13 mouse cellular contexts compared by ENCODE assay signal in the genomic region with DNA sequence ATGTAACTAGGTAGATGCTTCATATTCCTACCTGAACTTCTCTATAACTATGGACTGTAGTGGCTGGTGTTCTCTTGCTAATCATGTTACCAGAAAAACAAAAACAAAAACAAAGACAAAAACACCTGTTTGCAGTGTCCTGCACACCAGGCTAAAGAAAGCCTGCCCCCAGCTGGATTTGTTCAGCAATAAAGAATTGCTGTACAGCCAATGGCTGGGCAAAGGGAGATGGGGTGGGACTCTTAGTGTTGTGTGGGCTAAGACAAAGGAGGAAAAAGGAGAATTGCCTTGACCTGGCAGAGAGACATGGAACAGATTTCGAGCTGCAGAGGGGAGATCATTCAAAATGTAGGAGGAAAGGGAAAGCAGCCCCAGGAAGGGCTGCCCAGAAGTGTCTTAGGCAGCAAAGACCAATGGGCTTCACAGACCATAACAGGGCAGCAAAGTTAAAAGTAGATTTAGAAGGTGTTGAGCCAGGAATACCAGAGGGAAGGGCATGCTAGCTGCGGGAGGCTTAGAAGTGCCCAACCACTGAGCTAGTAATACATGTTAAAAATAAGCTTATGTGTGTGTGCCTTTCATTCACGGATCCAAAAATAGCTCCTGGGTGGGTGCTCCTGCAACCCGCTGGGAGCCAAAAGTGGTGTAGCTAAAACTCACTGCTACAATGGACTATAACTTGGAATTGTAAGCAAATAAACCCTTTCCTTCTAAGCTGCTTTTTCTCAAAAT. TPM values are rescaled to one million over a fixed set of nuclear protein-coding genes. Genes with fewer than 3 reads are reported as not detected.
DNase-seq lines count a peak whose midpoint lies in the region; ATAC-seq and TF ChIP-seq lines count a peak whose summit lies in the region.
"Had no signal": no experiment of that assay in that cellular context is flagged by ENCODE, and none has a peak within 500 bp of the region (broad histone marks: within the 10 kb centered on the region; RNA-seq: fewer than 3 reads in every experiment).

No protein-coding gene starts in this region.

- ATAC-seq in heart, embryonic 13.5 days (ENCODE audit: extremely low read depth, insufficient number of reproducible peaks, low FRiP score, low TSS enrichment): no peak; the same call in 1 of the 2 replicates
- no peak for ATAC-seq in stomach, postnatal 0 days (ENCODE audit: low FRiP score, low TSS enrichment)
- ATAC-seq: intestine, embryonic 16.5 days had no signal

- no peak for TF ChIP-seq CTCF in kidney, adult 2 months (conservative IDR thresholded peaks at IDR 0.05; ENCODE audit: insufficient read depth, insufficient read length, low read depth, low read length)
- peak; percentile 30 for TF ChIP-seq CTCF in stomach, postnatal 0 days (IDR thresholded peaks at IDR 0.05; ENCODE audit: low read depth)

- H3K27ac ChIP-seq in kidney, adult 2 months (ENCODE audit: insufficient read depth, low read depth, low read length): no peak overlapping the region
- peak overlapping the region; percentile 89 for H3K27ac ChIP-seq in heart, embryonic 13.5 days (replicated peaks)
- H3K27ac ChIP-seq in stomach, postnatal 0 days (replicated peaks): no peak overlapping the region
- H3K27ac ChIP-seq: forebrain, embryonic 10.5 days; liver, embryonic 14.5 days had no signal

- H3K9ac ChIP-seq in heart, embryonic 13.5 days: no peak overlapping the region
- H3K9ac ChIP-seq in stomach, postnatal 0 days (ENCODE audit: low read length): no peak overlapping the region
- H3K9ac ChIP-seq: liver, embryonic 14.5 days had no signal

- TF ChIP-seq POLR2A in kidney, adult 2 months (IDR thresholded peaks at IDR 0.05; ENCODE audit: low read depth, low read length): no peak

- no peak overlapping the region for H3K4me3 ChIP-seq in kidney, adult 2 months (ENCODE audit: insufficient read depth, low read depth, low read length)
- H3K4me3 ChIP-seq in heart, embryonic 13.5 days: 0 out of 2 replicates have a peak overlapping the region, but pooled peaks have one; percentile 8
- no peak overlapping the region for H3K4me3 ChIP-seq in stomach, postnatal 0 days (ENCODE audit: low read depth, low read length)
- H3K4me3 ChIP-seq: forebrain, embryonic 10.5 days had no signal

- no peaks in the 10 kb centered on the region for H3K4me1 ChIP-seq in kidney, adult 2 months (ENCODE audit: control insufficient read depth, insufficient read depth, low read length)
- H3K4me1 ChIP-seq in heart, embryonic 13.5 days: peaks cover 4% of the 10 kb centered on the region; the same call in 1 of the 2 replicates
- no peaks in the 10 kb centered on the region for H3K4me1 ChIP-seq in stomach, postnatal 0 days (replicated peaks; ENCODE audit: control insufficient read depth, insufficient read depth)
- H3K4me1 ChIP-seq: forebrain, embryonic 10.5 days had no signal

- no peaks in the 10 kb centered on the region for H3K36me3 ChIP-seq in kidney, adult 2 months (ENCODE audit: control insufficient read depth, insufficient read depth, low read length)
- no peaks in the 10 kb centered on the region for H3K36me3 ChIP-seq in heart, embryonic 13.5 days
- no peaks in the 10 kb centered on the region for H3K36me3 ChIP-seq in stomach, postnatal 0 days (ENCODE audit: control insufficient read depth, insufficient read depth, low read length)
- H3K36me3 ChIP-seq: forebrain, embryonic 10.5 days had no signal

- no peaks in the 10 kb centered on the region for H3K27me3 ChIP-seq in kidney, adult 2 months (replicated peaks; ENCODE audit: control insufficient read depth, insufficient read depth, low read length)
- no peaks in the 10 kb centered on the region for H3K27me3 ChIP-seq in heart, embryonic 13.5 days (replicated peaks)
- H3K27me3 ChIP-seq in stomach, postnatal 0 days (ENCODE audit: control insufficient read depth, insufficient read depth, low read length): no peaks in the 10 kb centered on the region

- peak overlapping the region; percentile 43 for H3K4me2 ChIP-seq in heart, embryonic 13.5 days
- no peak overlapping the region for H3K4me2 ChIP-seq in stomach, postnatal 0 days (replicated peaks; ENCODE audit: low read depth)

- TF ChIP-seq EP300 in stomach, postnatal 0 days (optimal IDR thresholded peaks at IDR 0.05): no peak

- WGBS in kidney, adult 2 months: 53% methylated on average over 4 of the region's 4 CpGs
- 40% methylated on average over 4 of the region's 4 CpGs for WGBS in heart, embryonic 13.5 days
- WGBS in stomach, postnatal 0 days: 36% methylated on average over 4 of the region's 4 CpGs

- no peaks in the 10 kb centered on the region for H3K9me3 ChIP-seq in heart, embryonic 13.5 days
- no peaks in the 10 kb centered on the region for H3K9me3 ChIP-seq in stomach, postnatal 0 days (ENCODE audit: control insufficient read depth, low read length)
- H3K9me3 ChIP-seq: forebrain, embryonic 10.5 days had no signal

- peak; percentile 1 for DNase-seq in kidney, adult 2 months
- no peak for DNase-seq in kidney, adult 8-10 months
- peak; percentile 7 for DNase-seq in right cerebral cortex, adult 18-20 months
- DNase-seq in right cerebral cortex, postnatal 14 days: no peak
- DNase-seq in stomach, postnatal 0 days (ENCODE audit: low spot score): no peak
- DNase-seq in T-cell, adult 2 months (ENCODE audit: low spot score): no peak
- DNase-seq: cerebellum, adult 2 months; spleen, adult 18-20 months had no signal

RNA-seq across cellular contexts. Expression of a gene that starts 23.6 kb away (rescaled TPM):
- polyA plus RNA-seq in kidney, adult 2 months (2012; rRNA removed): not detected in 2 replicates
- polyA plus RNA-seq in heart, embryonic 13.5 days (2015; fragmentation: Nextera tagmentation; extraction: Ambion mirVana): not detected in 2 replicates
- not detected in 2 replicates for polyA plus RNA-seq in stomach, postnatal 0 days (2015; fragmentation: Nextera tagmentation; extraction: Ambion mirVana)
- polyA plus RNA-seq: cerebellum, adult 2 months; forebrain, embryonic 10.5 days; intestine, embryonic 16.5 days; liver, embryonic 14.5 days; testis, adult 2 months had no signal

RNA-seq across cellular contexts. Expression of a gene that starts 31.5 kb away (rescaled TPM):
- 6.8 and 7.0 TPM in 2 replicates for polyA plus RNA-seq in kidney, adult 2 months (2012; rRNA removed)
- 9.9 and 10.7 TPM in 2 replicates for polyA plus RNA-seq in heart, embryonic 13.5 days (2015; fragmentation: Nextera tagmentation; extraction: Ambion mirVana)
- polyA plus RNA-seq in stomach, postnatal 0 days (2015; fragmentation: Nextera tagmentation; extraction: Ambion mirVana): 6.8 and 6.9 TPM in 2 replicates

Comparison
In these comparisons a context has a peak if more than half of its experiments do, and no peak if none do; other contexts are left out.
1. DNase-seq: peak in kidney, adult 2 months (single experiment) and right cerebral cortex, adult 18-20 months (single experiment); none in kidney, adult 8-10 months (0 of 2), right cerebral cortex, postnatal 14 days (single experiment), stomach, postnatal 0 days (single experiment) and T-cell, adult 2 months (single experiment).